Mouse (Mus musculus) brown adipose tissue, adult 24 weeks (tissue): ENCODE measurements around the gene Pianp. TPM values are rescaled to one million over a fixed set of nuclear protein-coding genes. Genes with fewer than 3 reads are reported as not detected.
A peak's percentile ranks its signal among the peaks of the same experiment; 100 is the strongest.
"Not testable (repeated sequence)": the region's sequence is repeated elsewhere in the genome, so short reads cannot be mapped to it uniquely, and the experiment has no call there.

ENCODE experiments used
- H3K27ac ChIP-seq: fragments of 200-500 bp; replicated peaks from 2 replicates; pipeline ENCODE4 v1.5.1; 2012; ENCODE audit warnings: low read depth, mild to moderate bottlenecking, low read length
- H3K4me1 ChIP-seq: fragments of 200-500 bp; 2 replicates; pipeline ENCODE4 v1.6.1; 2012; ENCODE audit warnings: low read length, mixed read lengths; ENCODE audit not compliant: control insufficient read depth, insufficient read depth, insufficient read length
- H3K4me3 ChIP-seq: fragments of 200-500 bp; 2 replicates; pipeline ENCODE4 v1.5.1; 2012; ENCODE audit warnings: low read depth, mild to moderate bottlenecking, low read length, moderate library complexity; ENCODE audit not compliant: insufficient read depth
- polyA plus RNA-seq: library from polyadenylated mRNA; stranded (reverse); fragments of >200 nt; gene quantifications from 2 replicates; pipeline ENCODE4 v1.2.4, GENCODE M21; 2012; ENCODE audit not compliant: missing spikeins, insufficient read depth, insufficient read length

Pianp gene
- polyA plus RNA-seq, 1 experiment = not detected

DNA sequence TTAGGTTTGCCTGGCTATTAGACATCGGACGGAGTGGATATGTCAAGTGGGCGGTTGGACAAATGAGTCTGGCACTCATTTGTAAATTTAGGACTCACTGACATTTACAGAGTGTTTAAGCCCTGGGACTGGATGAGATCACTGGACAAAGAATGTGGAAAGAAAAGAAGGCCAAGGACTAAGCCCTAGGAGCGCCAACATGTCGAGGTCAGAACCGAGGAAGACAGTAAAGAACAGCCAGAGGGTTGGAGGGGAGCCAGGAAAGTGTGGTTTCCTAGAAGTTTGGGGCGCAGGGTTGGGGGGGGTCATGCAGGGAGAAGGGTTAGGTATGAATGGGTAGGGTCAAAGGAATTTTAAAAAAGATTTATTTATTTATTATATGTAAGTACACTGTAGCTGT lies 1.2 kb upstream of the Pianp start:
- H3K4me3 ChIP-seq = no peak overlapping the region
- H3K27ac ChIP-seq = no peak overlapping the region
- no peaks in the 10 kb centered on the region; the same call in 1 of the 2 replicates for H3K4me1 ChIP-seq

DNA sequence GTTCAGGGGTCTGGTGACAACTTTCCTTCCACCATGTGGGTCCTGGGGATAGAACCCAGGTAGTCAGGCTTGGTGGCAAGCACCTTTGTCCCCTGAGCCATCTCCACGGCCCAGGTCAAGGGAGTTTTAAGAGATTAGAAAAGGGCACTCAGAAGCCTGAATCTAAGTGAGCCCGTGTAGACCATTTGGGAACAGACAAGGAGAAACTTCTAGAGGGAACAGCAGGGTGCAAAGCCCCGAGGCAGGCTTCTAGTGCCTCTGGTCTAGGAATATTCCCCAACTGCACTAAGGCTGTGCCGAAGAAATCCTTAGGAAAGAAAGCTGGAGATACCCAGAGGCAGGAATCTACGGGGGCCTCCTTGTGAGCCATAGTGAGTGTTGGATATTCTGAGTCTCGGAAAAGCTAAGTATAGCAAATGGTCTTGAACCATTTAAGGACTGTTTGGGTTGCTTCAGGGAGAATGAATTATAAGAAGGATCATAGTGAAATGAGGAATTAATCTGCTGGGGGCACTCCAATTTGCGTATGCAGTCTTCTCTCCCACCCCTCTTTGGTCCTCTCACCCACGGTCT lies 577 bp upstream of the Pianp start:
- no peaks in the 10 kb centered on the region; the same call in 1 of the 2 replicates for H3K4me1 ChIP-seq
- H3K27ac ChIP-seq = no peak overlapping the region
- no peak overlapping the region for H3K4me3 ChIP-seq

DNA sequence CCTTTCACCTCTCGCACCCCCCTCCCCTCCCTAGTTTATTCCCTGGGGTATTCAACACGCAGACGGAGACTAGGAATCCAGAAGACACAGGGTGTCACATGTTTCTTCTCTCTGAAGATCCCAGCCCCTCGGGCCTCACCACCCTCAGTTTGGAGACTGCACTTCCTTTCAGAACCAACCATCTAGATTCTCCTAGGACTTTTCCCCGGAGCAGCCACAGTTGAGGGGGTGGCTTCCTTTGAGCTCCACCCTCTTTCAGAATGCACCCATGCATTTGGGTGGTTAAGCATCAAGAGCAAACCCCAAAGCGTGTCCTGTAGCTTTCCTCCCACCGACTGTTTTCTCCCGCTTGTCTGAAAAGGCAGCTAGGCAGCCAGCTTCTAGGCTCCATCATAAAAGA lies 1.6 kb downstream of the Pianp start:
- Histone ChIP-seq H3K4me1 (no peaks in the 10 kb centered on the region; the same call in 1 of the 2 replicates), H3K27ac (no peak overlapping the region), H3K4me3 (0 out of 2 replicates have a peak overlapping the region, but pooled peaks have one; percentile 39)

DNA sequence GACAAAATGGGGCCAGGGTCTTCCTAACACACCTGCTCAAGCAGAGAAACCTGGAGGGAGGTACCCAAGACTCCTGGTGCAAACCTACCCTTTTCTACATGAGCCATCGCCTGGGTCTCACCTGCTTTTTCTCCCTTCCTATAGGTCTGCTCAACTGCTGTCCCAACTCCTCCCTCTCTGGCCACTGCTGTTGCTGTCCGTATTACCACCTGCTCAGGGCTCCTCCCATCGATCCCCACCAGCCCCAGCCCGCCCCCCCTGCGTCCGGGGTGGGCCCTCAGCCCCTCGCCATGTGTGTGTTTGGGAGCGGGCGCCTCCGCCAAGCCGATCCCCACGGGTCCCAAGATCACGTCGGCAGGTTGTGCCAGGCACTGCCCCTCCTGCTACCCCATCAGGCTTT lies 2.6 kb downstream of the Pianp start:
- Histone ChIP-seq H3K4me3 (no peak overlapping the region), H3K27ac (no peak overlapping the region), H3K4me1 (no peaks in the 10 kb centered on the region; the same call in 1 of the 2 replicates)

DNA sequence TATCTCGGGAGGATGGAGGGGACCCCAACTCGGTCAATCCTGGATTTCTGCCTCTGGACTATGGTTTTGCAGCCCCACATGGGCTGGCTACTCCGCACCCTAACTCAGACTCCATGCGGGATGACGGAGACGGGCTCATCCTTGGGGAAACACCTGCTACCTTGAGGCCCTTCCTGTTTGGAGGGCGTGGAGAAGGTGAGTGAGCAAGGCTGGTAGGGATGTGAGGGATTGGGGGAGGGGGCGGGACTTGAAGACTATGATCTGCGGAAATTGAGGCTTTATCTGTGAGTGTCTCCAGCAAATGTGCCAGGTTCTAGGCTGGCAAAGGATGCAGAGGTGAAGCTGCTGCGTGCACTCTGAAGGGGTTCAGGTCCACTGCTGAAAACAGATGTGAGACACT lies 3.1 kb downstream of the Pianp start:
- Histone ChIP-seq H3K4me3 (no peak overlapping the region), H3K4me1 (no peaks in the 10 kb centered on the region; the same call in 1 of the 2 replicates), H3K27ac (no peak overlapping the region)

DNA sequence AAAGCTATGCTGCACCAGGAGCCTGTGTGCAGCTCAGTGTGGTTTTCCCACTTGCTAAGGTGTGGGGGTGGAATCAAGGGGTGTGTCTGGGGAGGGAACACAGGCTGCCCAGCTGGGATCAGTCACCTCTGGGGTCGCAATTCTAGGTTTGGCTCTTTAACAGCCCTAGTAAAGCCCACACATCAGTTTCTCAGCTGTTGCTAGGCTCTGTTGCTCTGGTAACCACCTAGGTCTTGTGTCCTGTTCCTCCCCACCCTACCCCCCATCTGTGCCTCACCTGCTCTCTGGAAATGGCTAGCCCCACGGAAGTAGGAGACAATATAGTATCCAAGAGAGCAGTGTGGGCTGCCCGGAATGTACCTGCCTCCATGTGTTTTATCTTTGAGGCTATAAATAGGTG lies 7.2 kb downstream of the Pianp start:
- no peak overlapping the region for H3K4me3 ChIP-seq
- 0 out of 2 replicates have a peak, but pooled peaks cover 2% of the 10 kb centered on the region for H3K4me1 ChIP-seq
- no peak overlapping the region for H3K27ac ChIP-seq

DNA sequence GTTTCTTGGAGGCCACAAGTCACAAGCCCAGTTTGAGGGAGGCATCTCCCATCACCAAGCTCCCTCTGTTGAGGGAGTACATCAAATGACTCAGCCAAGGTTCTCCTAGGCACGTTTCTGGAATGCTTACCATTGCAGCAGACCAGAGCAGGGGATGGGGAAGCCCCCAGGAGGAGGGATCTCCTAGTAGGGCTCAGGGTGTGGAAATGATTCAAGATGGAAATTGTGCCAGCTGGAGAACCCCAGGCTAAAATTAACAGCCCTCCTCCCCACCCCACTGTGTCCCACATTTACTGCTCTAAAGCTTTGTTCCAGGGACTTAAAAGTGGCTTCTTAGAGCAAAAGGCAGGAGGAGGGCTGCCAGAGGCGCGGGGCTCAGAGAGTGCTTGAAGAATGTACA lies 8.6 kb downstream of the Pianp start:
- Histone ChIP-seq H3K4me1 (0 out of 2 replicates have a peak, but pooled peaks cover 2% of the 10 kb centered on the region), H3K27ac (no peak overlapping the region), H3K4me3 (no peak overlapping the region)

DNA sequence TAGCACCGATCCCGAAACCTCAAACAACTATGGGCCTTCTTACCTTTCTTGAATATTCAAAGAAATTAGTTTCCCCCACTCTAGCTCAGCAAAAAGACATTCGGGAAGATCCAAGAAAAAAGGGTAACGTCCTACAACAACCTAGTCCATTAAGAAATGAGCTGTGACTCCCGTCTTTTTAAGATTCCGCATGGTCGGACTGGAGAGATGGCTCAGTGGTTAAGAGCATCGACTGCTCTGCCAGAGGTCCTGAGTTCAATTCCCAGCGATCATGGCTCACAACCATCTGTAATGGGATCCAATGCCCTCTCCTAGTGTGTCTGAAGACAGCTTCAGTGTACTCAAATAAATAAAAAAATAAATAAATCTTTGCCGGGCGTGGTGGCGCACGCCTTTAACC lies 11.6 kb downstream of the Pianp start:
- H3K4me3 ChIP-seq = peak overlapping the region; percentile 69
- 0 out of 2 replicates have a peak, but pooled peaks cover 4% of the 10 kb centered on the region for H3K4me1 ChIP-seq
- H3K27ac ChIP-seq = peak overlapping the region; percentile 81; the same call in 1 of the 2 replicates

DNA sequence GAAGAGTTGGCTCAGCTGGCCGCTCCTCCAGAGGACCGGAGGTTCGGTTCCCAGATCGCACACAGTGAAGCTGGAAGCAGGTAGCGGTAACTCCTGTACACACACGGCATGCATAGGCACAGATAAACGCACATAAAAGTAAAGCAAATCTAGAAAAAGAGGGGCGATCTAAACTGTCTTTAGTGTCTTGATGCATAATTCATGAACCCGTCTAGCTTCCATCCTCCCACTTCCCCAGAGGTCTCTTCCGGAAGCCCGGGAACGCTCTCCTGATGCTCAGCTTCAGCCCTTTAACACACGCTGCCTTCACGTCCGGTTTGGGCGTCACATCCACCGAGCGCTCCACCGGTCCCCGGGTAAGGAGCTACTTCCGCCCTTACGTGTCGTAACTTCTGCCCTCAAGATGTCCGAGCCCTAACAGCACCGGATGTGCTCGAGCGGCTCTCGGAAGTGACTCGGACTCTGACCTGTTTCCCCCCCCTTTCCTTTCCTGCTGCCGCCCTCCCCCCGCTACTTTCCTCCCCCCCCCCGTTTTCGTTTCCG lies 12.2 kb downstream of the Pianp start:
- Histone ChIP-seq H3K4me1 (0 out of 2 replicates have a peak, but pooled peaks cover 4% of the 10 kb centered on the region), H3K4me3 (peak overlapping the region; percentile 69), H3K27ac (peak overlapping the region; percentile 81)

DNA sequence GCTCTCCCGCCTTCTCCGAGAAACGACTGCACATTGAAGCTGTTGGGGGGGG lies 12.5 kb downstream of the Pianp start, which contains the start of gene Zfp384:
Zfp384 (plus strand) TSS at position 17 of the 52 bp plus-strand sequence.
- 0 out of 2 replicates have a peak, but pooled peaks cover 4% of the 10 kb centered on the region for H3K4me1 ChIP-seq
- peak within 1 kb of the TSS; percentile 91 for H3K27ac ChIP-seq
- peak within 1 kb of the TSS; percentile 77 for H3K4me3 ChIP-seq

DNA sequence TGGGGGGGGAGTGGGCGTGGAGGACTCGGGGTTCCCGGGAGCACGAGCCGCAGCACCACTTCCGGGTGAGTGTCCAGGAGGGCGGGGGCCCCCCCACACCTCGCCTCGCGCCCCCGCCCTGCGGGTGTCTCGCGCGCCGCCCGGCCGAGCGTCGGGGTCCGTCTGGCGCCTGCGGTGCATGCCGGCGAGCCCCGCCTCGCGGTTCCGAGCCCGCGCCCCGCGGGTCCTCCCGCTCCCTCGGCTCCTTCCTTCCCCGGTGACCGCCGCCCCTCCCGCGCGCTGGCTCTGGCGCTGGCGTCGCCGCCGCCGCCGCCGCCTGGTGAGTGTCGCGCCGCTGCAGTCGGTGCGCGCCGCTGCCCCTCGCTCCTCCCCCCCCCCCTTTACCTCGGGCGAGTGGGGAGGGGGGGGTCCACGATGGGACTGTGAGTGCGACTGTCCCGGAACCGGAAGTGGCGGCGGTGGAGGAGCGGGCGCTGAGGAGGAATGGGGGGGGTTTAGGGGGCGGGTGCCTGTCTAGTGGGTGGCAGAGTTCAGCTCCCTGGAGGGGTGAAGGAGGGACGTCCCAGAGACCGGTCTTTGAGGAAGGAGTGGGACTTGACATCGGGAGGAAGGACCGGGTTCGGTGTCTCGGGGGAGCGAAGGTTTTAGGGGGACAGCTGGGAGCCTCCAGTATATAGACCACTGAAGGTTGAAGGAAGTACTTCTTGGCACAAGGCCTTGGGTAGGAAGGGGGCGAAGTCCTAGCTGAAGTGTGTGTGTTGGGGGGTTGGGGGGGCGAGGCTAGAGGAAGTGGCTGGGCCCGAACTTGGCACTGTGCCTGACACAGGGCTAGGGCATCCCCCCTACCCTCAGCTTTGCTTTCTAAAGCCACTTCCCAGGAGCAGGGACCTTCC lies 12.9 kb downstream of the Pianp start:
- peak overlapping the region; percentile 91 for H3K27ac ChIP-seq
- 0 out of 2 replicates have a peak, but pooled peaks cover 4% of the 10 kb centered on the region for H3K4me1 ChIP-seq
- H3K4me3 ChIP-seq = peak overlapping the region; percentile 77

DNA sequence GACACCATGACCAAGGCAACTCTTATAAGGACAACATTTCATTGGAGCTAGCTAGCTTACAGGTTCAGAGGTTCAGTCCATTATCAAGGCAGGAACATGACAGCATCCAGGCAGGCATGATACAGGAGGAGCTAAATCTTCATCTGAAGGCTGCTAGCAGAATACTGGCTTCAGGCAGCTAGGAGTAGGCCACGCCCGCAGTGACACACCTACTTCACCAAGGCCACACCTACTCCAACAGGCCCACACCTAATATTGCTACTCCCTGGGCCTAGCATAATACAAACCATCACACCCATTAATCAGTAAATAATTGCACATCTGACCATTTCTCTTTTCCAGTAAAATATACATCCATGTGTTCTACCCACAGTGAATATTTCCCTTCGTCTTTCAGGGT lies 21.2 kb downstream of the Pianp start:
- Histone ChIP-seq H3K27ac (no peak overlapping the region), H3K4me1 (no peaks in the 10 kb centered on the region), H3K4me3 (no peak overlapping the region)

DNA sequence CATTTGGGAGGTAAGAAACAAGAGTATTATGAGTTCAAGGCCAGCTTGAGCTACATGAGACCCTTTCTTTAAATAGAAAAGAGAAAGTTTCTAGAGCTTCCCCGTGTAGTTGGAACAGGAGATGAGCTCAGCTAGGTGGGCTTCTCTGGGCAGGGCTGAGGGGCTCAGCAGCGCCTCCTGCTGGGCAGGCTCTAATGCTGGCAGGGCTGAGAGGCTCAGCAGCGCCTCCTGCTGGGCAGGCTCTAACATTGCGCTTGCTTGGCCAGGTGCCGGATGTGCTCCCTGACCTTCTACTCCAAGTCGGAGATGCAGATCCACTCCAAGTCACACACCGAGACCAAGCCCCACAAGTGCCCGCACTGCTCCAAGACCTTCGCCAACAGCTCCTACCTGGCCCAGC lies 34.0 kb downstream of the Pianp start:
- not testable (repeated sequence) for H3K4me3 ChIP-seq, H3K4me1 ChIP-seq, H3K27ac ChIP-seq

DNA sequence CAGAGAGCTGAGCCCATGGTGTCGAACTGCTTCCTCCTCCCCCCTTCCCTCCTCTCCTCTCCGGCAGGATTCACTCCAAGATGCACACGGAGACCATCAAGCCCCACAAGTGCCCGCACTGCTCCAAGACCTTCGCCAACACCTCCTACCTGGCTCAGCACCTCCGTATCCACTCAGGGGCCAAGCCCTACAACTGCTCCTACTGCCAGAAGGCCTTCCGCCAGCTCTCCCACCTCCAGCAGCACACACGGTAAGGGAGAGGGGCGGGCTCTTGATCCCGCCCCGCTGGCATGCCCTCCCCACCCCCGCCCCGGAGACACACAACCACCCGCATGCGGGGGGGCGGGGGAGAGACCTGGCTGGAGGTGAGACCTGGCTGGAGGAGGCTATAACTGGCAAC lies 35.1 kb downstream of the Pianp start:
- Histone ChIP-seq H3K4me1 (no peaks in the 10 kb centered on the region), H3K4me3 (no peak overlapping the region)

DNA sequence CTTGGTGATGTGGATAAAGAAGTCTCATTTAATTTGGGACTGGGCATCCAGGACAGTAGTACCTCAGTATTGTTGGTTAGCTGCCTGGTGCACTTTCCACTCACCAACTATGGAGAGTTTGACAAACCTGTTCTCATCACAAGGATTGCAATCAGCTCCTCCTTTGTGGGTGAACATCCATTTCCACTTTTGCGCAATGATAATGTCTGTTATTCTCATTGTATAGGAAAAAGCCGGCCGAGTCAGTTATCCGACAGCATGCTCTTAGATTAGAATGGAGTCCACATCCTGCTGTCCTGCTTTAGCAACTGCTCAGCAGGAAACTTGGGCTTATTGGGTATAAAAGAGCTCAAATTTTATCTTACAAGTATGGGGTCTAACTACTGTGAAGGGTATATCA lies 42.2 kb downstream of the Pianp start:
- H3K4me1 ChIP-seq = peaks cover 3% of the 10 kb centered on the region; the same call in 1 of the 2 replicates
- H3K27ac ChIP-seq = no peak overlapping the region

More for the DNA sequence above, 35.1 kb downstream of the Pianp start:
- no peak overlapping the region for H3K27ac ChIP-seq

DNA sequence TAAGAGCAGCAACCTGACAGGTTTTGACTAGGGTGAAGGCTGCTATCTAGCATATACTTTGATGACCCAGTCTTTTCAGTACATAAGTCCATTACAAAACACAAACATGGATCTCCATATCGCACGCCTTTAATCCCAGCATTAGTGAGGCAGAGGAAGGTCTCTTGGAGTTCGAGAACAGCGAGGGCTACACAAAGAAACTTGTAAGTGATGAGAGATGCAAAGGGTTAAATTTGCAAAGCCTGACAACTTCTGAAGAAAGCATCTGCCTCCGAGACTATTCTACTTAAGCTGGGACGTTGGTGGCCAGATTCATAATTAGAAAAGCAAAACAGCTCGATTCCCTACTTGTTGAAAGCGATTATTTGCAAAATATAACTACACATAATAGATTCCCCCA lies 42.6 kb downstream of the Pianp start:
- Histone ChIP-seq H3K4me1 (peaks cover 3% of the 10 kb centered on the region; the same call in 1 of the 2 replicates), H3K27ac (peak overlapping the region; percentile 85), H3K4me3 (peak overlapping the region; percentile 79)

More for the DNA sequence above, 42.2 kb downstream of the Pianp start:
- peak overlapping the region; percentile 79; the same call in 1 of the 2 replicates for H3K4me3 ChIP-seq
